Comparison of ENCODE assay signal across 7 mouse cellular contexts in genomic region chr7:99383246-99383645, GRCm38 (mm10). TPM values are rescaled to one million over a fixed set of nuclear protein-coding genes. Genes with fewer than 3 reads are reported as not detected.
A peak's percentile ranks its signal among the peaks of the same experiment; 100 is the strongest.
DNase-seq lines count a peak whose midpoint lies in the region; ATAC-seq and TF ChIP-seq lines count a peak whose summit lies in the region.

No protein-coding gene starts in this region.

- H3K36me3 ChIP-seq in liver, adult 2 months (ENCODE audit: control insufficient read depth, insufficient read depth, low read length): no peaks in the 10 kb centered on the region
- peaks cover 17% of the 10 kb centered on the region for H3K36me3 ChIP-seq in hindbrain, embryonic 10.5 days
- H3K36me3 ChIP-seq in lung, embryonic 15.5 days: 0 out of 2 replicates have a peak, but pooled peaks cover 3% of the 10 kb centered on the region

- H3K9ac ChIP-seq in liver, adult 2 months (ENCODE audit: low read depth, low read length): no peak overlapping the region
- peak overlapping the region; percentile 71 for H3K9ac ChIP-seq in lung, embryonic 15.5 days

- no peak for TF ChIP-seq POLR2A in liver, adult 2 months (IDR thresholded peaks at IDR 0.05; ENCODE audit: extremely low read depth, insufficient read depth, low read length)

- no peak for TF ChIP-seq CTCF in liver, adult 2 months (IDR thresholded peaks at IDR 0.05; ENCODE audit: low read depth, low read length)

- ATAC-seq in lung, embryonic 15.5 days (ENCODE audit: borderline replicate concordance, extremely low read depth, low FRiP score, low TSS enrichment): no peak

- H3K4me1 ChIP-seq in liver, adult 2 months (ENCODE audit: control insufficient read depth, insufficient read depth, low read length): no peaks in the 10 kb centered on the region
- peaks cover 94% of the 10 kb centered on the region for H3K4me1 ChIP-seq in hindbrain, embryonic 10.5 days (replicated peaks)
- H3K4me1 ChIP-seq in lung, embryonic 15.5 days: peaks cover 66% of the 10 kb centered on the region

- 55% methylated on average over 5 of the region's 5 CpGs for WGBS in liver, adult 2 months
- 50% methylated on average over 5 of the region's 5 CpGs for WGBS in hindbrain, embryonic 10.5 days
- WGBS in lung, embryonic 15.5 days: 55% methylated on average over 5 of the region's 5 CpGs

- H3K27me3 ChIP-seq in liver, adult 2 months (ENCODE audit: control insufficient read depth, insufficient read depth, low read length): peaks cover 3% of the 10 kb centered on the region; the same call in 1 of the 2 replicates
- H3K27me3 ChIP-seq in hindbrain, embryonic 10.5 days (ENCODE audit: insufficient read depth, poor library complexity, severe bottlenecking): peaks cover 11% of the 10 kb centered on the region
- H3K27me3 ChIP-seq in lung, embryonic 15.5 days: no peaks in the 10 kb centered on the region

- peak overlapping the region; percentile 89 for H3K4me2 ChIP-seq in lung, embryonic 15.5 days

- H3K4me3 ChIP-seq in liver, adult 2 months (ENCODE audit: insufficient read depth, low read depth, low read length): no peak overlapping the region
- peak overlapping the region; percentile 68 for H3K4me3 ChIP-seq in hindbrain, embryonic 10.5 days
- H3K4me3 ChIP-seq in lung, embryonic 15.5 days: peak overlapping the region; percentile 61

- peak; percentile 46 for DNase-seq in liver, adult 2 months (ENCODE audit: extremely low read depth, low read depth, low spot score)
- no peak for DNase-seq in liver
- no peak for DNase-seq in hindbrain, embryonic 10.5 days (ENCODE audit: low spot score)
- DNase-seq in ovary, postnatal 10 days (ENCODE audit: low spot score): no peak
- DNase-seq in right cerebral cortex, postnatal 25 days: no peak
- no peak for DNase-seq in spleen, adult 12 weeks (ENCODE audit: low spot score)

- no peak overlapping the region for H3K27ac ChIP-seq in liver, adult 2 months (replicated peaks; ENCODE audit: insufficient read depth, low read depth, low read length)
- H3K27ac ChIP-seq in hindbrain, embryonic 10.5 days: peak overlapping the region; percentile 99
- peak overlapping the region; percentile 74 for H3K27ac ChIP-seq in lung, embryonic 15.5 days

- no peaks in the 10 kb centered on the region for H3K9me3 ChIP-seq in hindbrain, embryonic 10.5 days
- no peaks in the 10 kb centered on the region for H3K9me3 ChIP-seq in lung, embryonic 15.5 days

- no peaks in the 10 kb centered on the region for H3K79me2 ChIP-seq in liver, adult 2 months (ENCODE audit: control insufficient read depth, insufficient read depth, low read length)

RNA-seq across cellular contexts. Expression of gene Gdpd5, which starts 2.0 kb away (rescaled TPM):
- 0.28 and 0.67 TPM in 2 replicates for total RNA-seq in liver, adult 2 months (2014; rRNA removed)
- 0.71 and 1.7 TPM in 2 replicates for polyA plus RNA-seq in liver, adult 2 months (2012; rRNA removed)
- polyA plus RNA-seq in hindbrain, embryonic 10.5 days (2016; fragmentation: Nextera tagmentation; extraction: Ambion mirVana): 33.8 and 43.8 TPM in 2 replicates
- polyA plus RNA-seq in lung, embryonic 15.5 days (2015; fragmentation: Nextera tagmentation; extraction: Ambion mirVana): 20.7 and 22.0 TPM in 2 replicates

RNA-seq across cellular contexts. Expression of gene Serpinh1, which starts 30.2 kb away (rescaled TPM):
- total RNA-seq in liver, adult 2 months (2014; rRNA removed): 16.2 and 22.2 TPM in 2 replicates
- polyA plus RNA-seq in liver, adult 2 months (2012; rRNA removed): 11.7 and 14.5 TPM in 2 replicates
- 861 and 996 TPM in 2 replicates for polyA plus RNA-seq in hindbrain, embryonic 10.5 days (2016; fragmentation: Nextera tagmentation; extraction: Ambion mirVana)
- polyA plus RNA-seq in lung, embryonic 15.5 days (2015; fragmentation: Nextera tagmentation; extraction: Ambion mirVana): 1,817 and 1,834 TPM in 2 replicates

Comparison
In these comparisons a context has a peak if more than half of its experiments do, and no peak if none do; other contexts are left out.
1. RNA of gene Serpinh1, which starts 30.2 kb away (polyA plus RNA-seq): 1,817 to 1,834 TPM in lung, embryonic 15.5 days and 861 to 996 TPM in hindbrain, embryonic 10.5 days; 11.7 to 14.5 TPM in liver, adult 2 months; every median in the first group is over 10 times any median in the second.